ENCODE assay signal across 20 mouse cellular contexts in the genomic region with DNA sequence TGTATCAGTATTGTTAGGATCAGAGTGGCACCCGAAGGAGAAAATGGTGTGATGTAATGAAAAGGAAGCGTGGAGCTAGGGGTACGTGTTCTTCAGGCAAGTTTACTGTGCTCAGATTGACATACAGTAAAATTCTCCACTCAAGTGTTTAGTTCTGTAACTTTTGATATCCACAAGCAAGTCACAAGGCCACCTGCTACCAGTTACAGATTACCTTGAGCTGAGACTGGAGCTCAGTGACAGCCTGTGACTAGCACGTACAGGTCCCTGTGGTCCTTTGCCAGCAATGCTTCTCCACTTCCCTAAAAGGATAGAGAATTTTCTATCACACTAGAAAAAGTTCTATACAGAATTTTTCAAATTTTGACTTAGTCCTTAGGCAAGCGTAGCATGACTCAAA.
"Had no signal": no experiment of that assay in that cellular context is flagged by ENCODE, and none has a peak within 500 bp of the region (broad histone marks: within the 10 kb centered on the region; RNA-seq: fewer than 3 reads in every experiment).

No protein-coding gene starts in this region.

- H3K9ac ChIP-seq: limb, embryonic 13.5 days; liver, embryonic 12.5 days; liver, embryonic 15.5 days; lung, embryonic 15.5 days; neural tube, embryonic 13.5 days had no signal

- ATAC-seq: liver, embryonic 12.5 days had no signal

- DNase-seq: kidney, postnatal 14 days; kidney, postnatal 4 days; liver; lung, adult 18-20 months; lung, postnatal 10 days; lung, postnatal 36 days; midbrain, embryonic 14.5 days; retina, postnatal 1 day; right cerebral cortex, postnatal 25 days; thymus, adult 18-20 months; thymus, postnatal 36 days had no signal

- H3K9me3 ChIP-seq: limb, embryonic 13.5 days; liver, embryonic 12.5 days; lung, embryonic 15.5 days; midbrain, embryonic 10.5 days; neural tube, embryonic 13.5 days had no signal

- H3K4me1 ChIP-seq: limb, embryonic 13.5 days; liver, embryonic 12.5 days; lung, embryonic 15.5 days had no signal

- H3K36me3 ChIP-seq: lung, embryonic 15.5 days had no signal

- H3K4me2 ChIP-seq: limb, embryonic 13.5 days; liver, embryonic 12.5 days; liver, embryonic 15.5 days; lung, embryonic 15.5 days; neural tube, embryonic 13.5 days had no signal

- H3K4me3 ChIP-seq: limb, embryonic 10.5 days; limb, embryonic 13.5 days; liver, embryonic 12.5 days; liver, embryonic 15.5 days; lung, embryonic 15.5 days; megakaryocyte, embryonic 14.5 days; midbrain, embryonic 10.5 days; myocyte; neural tube, embryonic 13.5 days had no signal

- H3K27me3 ChIP-seq: limb, embryonic 13.5 days; liver, embryonic 12.5 days; liver, embryonic 15.5 days; lung, embryonic 15.5 days; megakaryocyte, embryonic 14.5 days; neural tube, embryonic 13.5 days had no signal

- H3K27ac ChIP-seq: limb, embryonic 10.5 days; limb, embryonic 13.5 days; liver, embryonic 12.5 days; liver, embryonic 15.5 days; lung, embryonic 15.5 days; midbrain, embryonic 10.5 days; neural tube, embryonic 13.5 days had no signal
